Mouse (Mus musculus) CD4-positive, CD25-positive, alpha-beta regulatory T cell, adult 4 months (primary cell): ENCODE results near the gene Prr15l. TPM values are rescaled to one million over a fixed set of nuclear protein-coding genes. Genes with fewer than 3 reads are reported as not detected.

Experiments
- ATAC-seq: one replicate; pipeline ENCODE4 v1.8.0; 2017
- polyA plus RNA-seq, 2 experiments: library from polyadenylated mRNA; unstranded; fragments of 100-300 nt; shearing (Covaris generic); gene quantifications; one replicate each; pipeline ENCODE4 v1.2.1; 2017

Gene Prr15l
- polyA plus RNA-seq, 2 experiments from 2014 or later = 0.48 to 1.5 TPM

DNA sequence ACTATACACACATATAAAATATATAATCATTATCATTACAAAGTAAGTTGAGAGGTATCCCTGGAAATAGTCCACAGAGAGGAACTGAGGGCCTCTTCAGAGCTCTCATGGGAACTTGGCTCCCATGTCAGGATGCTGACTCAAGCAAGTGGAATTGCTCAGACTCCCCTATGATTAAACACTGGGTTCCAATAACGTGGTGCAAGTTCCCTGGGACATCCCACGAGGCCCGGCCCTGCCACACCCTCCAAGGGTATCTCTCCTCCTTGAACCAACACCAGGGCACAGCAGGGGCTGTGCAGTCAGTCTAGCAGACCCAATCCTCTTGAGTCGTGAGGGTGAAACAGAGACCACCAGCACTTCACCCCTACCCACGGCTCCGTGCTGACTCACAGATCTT is 8.9 kb upstream of the Prr15l start:
- ATAC-seq = no peak

DNA sequence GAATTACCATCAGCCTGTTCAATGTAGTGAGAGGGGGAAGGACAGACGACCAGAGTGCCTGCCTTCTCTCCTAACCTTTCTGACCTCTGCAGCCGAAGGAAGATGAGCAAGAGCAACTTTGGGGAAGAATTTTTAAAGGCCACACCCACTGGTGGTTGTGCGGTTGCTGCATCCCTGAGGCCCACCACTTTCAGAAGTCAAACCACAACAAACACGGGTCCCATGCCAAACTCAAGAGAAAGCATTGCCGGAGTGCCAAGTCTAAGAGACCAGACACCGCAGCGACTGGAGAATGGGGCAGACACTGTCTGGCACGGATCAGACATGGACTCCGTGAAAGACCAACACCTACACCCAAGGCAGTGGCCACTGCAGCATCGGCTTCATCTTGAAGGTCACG is 3.0 kb upstream of the Prr15l start:
- ATAC-seq = no peak

DNA sequence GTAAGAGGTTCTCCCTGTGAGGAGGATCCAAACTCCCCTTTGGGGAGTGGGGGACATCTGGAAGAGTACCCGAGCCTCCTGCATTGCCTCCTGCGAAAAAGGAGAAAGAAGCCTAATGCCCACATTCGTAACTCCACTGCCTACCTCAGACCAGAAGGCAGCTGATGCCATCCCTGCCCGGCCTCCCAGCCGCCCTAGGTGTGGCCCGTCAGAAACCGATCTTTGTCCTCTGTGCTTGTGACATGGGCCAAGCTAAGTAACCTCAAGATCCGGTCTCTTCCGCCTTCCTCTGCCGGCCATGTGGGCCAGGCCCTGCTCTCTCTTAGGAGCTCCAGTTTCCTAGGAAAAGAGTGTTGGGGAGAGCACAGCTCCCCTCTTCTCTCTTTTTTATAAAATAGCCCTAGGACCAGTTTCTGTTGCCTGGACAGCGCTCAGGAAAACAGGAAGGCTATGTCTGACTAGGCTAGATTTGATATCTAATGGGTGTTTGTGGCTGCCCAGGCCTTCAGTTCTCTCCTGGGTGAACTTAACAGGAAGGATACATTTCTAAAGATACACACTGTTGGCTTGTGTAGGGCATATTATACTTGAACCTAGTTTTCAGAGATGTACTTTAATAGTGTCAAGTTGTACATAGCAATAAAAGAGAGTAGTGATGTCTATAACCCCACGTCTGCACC is 2.3 kb upstream of the Prr15l start:
- no peak for ATAC-seq

DNA sequence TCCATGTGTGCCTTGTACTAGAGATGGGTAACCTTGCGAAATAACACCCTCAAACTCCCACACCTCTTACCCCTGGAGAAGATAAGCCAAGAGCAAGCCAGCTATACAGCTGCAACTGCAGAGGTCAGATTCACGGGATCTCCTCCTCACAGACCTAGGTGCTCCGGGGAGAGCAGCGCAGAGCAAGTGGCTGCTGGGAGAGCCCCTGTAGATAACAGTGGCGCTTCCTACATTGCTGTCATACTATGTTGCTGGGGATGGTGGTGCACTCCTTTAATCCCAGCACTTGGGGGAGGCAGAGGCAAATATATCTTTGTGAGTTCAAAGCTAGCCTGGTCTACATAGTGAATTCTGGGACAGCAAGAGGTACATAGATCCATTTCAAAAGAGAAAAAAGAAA is 1.3 kb upstream of the Prr15l start:
- ATAC-seq = no peak

DNA sequence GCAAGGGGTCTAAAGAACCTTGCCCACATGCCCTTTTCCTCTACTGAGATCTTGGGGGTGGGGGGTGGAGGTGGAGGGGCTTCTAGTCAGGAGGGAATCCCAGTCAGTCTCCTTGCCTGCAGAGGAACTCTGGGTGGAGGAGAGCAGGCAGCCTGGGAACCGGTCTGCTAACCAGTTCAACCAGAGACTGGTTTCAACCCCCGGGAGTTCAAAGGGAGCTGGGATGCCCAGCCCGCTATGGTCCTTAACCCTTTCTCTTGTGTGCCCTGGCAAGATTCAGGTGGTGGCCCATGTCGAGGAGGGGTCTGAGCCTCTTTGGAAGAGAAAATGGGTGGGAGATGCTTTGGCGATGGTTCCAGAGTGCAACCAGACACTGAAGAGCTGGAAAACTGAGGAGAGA is 787 bp downstream of the Prr15l start:
- no peak for ATAC-seq

DNA sequence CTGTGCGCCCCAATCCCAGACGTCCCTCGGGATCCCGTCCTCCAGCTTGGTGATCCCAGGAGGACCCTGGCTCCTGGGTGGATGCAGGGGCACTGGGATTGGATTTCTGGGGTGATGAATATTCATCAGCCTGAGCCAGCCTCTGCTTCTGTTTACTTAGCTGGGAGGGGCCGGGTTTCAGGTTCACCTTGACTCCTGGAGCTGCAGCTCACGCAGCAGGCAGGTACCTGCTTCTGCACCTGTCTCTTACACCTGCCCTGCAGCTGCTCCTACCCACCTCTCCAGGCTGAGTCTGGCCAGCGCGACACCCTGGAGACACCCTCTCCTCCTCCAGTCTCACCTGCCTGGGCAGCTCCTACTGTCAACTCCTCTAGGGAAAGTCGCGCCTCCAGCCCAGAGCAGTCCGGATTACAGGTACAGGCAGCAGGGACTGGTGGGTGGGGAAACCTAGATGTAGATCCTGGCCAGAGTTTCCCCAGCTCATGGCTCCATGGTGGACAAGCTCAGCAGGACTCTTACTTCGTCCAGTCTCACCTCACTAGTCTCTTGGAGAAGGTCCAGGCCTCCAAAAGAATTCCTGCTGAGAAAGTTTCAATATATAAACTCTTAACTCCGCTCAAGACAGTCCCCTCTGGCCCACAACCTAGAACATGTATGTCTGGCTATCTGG is 1.3 kb downstream of the Prr15l start:
- ATAC-seq = no peak

- ATAC-seq = no peak
Observed at GRCm38 (mm10) chr11:96929766-96930331, 1.9 kb downstream of the Prr15l start.

DNA sequence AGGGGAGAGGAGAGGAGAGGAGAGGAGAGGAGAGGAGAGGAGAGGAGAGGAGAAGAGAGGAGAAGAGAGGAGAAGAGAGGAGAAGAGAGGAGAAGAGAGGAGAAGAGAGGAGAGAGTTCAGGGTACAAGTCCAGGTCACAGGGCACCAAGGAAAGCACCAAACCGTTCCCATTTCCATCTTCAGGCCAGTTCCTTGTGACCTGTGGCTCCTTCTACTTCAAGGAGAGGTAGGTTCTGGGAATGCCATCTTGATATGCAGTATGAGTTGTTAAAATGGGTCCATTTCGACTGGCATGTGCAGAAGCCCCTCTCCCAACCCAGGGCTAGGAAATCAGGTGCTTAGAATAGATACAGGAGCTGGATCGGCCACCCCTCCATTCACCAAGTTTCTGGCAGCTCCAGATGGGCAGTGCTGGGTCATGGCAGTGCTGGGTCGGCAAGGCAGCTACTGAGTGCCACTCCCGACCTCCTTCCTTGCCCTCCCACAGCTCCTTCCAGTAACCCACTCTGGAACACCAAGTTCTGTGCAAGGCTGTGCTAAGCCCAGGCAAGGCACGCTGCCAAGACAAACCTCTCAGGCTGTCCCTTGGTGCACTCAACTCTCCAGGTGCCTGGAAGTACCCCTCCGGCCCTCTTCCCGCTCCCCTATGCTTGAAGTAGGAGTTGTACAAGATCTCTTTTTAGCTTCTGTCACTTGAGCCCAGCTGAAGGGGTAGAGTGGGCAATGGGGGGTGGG is 3.6 kb downstream of the Prr15l start:
- ATAC-seq = no peak

GRCm38 (mm10) chr11:96933562-96934276 is 5.8 kb downstream of the Prr15l start:
- no peak for ATAC-seq

GRCm38 (mm10) chr11:96934921-96935356 is 7.0 kb downstream of the Prr15l start:
- peak; percentile 74 for ATAC-seq

GRCm38 (mm10) chr11:96935872-96936650 is 8.2 kb downstream of the Prr15l start:
- ATAC-seq = no peak

- no peak for ATAC-seq
Observed at GRCm38 (mm10) chr11:96937549-96938425, 9.9 kb downstream of the Prr15l start.

DNA sequence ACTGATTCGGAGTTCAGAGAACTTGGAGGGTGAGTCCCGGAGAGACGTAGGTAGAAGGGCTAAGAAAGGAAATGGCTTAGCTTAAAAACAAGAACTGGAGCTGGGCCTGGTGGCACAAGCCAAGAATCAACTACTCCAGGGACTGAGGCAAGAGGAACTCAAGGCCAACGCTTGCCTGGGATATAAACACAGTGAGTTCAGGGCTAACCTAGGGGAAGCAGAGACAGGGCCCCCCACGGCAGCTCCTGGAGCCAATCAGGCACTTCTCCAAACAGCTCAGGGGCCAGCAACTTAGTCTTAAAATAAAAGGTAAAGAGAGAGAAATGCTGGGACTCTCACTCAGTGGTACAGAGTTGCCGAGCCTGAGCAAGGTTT is 10.5 kb downstream of the Prr15l start:
- no peak for ATAC-seq

DNA sequence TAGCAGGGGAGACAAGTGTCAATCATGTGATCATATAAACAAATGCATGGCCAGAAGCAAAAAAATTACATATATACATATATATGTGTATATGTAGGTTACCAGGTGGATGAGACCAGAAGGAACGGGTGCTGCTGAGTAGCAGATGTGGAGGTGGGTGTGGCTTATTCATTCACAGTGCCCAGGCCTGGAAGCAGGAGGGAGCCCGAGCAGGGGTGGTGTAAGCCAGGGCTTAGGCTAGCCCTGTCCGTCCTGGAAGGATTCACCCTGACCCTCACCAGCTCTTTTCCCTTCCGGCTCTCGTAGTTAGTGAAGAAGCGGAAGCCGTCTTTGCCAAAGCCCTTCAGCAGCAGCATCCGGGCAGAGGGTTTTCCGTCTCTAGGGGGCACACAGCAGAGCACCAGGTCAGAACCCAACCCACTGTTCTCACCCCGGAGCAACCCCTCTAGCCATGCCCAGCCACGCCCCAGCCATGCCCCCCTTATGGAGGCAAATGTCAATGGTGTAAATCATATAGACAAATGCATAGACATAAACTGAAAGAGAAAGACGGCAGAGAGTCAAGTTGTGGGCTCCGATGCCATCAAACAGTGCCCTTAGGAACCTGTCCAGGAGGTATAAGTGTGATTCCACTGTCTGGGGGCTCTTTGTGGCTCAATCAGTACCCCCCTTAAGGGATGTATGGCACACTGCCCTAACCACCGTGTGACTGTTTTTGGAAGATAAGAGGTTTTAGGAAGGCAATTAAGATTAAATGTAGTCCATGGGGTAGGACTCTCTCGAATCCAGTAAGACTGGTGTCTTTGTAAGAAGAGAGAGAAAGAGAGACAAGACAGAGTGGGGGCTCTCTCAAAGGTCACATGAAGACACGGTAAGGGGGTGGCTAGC is 12.9 kb downstream of the Prr15l start:
- no peak for ATAC-seq

DNA sequence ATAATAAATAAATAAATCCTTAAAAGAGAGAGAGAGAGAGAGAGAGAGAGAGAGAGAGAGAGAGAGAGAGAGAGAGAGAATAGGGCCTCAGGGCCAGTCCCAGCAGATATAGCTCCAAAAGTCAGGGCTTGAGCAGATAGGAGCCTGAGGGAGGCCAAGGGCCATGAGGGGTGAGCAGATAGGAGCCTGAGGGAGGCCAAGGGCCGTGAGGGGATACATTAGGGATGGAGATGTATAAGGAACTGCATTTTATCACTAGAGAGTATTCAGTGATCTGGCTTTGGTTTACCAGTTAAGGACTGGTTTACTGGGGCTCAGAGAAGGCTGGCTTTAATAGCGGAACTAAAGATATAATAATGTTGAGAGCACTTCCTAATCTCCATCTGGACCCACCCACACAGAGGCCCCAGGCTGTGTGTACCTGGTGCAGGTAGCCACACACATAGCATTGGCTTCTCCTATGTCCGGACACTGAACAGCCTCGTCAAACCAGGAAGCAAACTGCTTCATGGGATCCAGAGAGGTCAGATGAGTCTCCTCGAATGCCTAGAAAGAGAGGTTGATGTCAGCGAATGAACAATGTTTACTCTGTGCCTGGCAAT is 14.2 kb downstream of the Prr15l start:
- ATAC-seq = no peak

DNA sequence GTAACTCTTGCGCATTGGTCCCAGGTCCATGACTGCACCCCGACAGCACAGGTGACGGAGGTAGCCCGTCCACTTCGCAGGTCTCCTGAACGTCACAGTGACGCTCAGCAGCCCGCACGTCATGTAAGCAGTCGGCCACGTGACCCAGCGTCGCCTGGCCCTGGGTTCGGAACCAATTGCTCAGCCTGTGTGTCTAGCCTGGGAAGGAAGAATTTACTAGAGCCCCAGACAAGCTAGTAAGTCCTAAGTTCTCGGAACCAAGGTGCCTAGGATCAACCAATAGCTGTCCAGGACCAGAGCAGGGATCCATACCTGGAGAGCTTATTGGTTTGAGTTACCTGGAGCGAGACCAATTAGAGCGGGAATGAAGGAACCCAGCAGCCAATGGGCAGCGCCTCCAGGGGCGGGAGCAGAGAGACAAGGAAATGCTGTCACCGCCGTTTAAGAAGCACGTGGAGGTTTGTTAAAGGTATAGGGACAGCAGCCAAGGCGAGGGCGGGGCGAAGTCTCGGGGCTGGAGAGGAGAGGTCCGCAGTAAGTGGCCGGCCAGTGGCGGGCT is 15.9 kb downstream of the Prr15l start, which contains the start of gene Pnpo:
TSS of gene Pnpo (minus strand) at position 241 of the 559 bp plus-strand sequence.
- peak; percentile 97 for ATAC-seq

DNA sequence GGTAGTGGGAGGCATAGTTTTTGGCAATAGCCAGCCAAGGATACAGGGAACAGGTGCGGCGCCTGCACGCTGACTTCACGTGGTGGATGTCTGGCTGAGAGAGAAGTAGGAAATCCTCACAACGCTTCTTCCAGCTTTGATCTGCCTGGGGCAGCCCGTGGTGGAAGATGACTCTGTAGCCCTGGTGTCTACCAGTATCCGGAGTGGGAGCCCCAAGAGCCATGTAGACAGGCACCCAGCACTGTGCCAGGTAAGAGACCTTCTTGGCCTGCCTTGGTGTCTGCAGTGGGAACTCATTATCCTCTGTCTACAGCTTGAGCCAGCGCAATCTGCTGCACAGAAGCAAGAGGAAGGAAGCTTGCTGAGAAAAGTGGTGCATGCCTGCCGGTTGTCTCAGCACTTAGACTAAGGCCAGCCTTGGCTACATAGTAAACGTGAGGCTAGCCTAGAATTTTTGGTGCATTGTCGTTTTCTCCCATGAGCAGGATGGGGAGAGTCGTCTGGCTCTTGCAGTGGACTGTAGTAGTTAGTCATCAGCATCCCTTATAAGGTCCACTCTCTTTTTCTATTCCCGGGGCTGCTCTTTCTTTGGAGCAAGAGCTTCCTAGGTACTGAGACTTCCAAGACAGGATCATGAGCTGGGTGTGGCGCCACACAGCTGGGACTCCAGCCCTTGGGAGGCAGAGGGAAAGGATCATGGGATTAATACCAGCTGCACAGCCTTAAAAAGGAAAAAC is 17.1 kb downstream of the Prr15l start:
- peak; percentile 16 for ATAC-seq

DNA sequence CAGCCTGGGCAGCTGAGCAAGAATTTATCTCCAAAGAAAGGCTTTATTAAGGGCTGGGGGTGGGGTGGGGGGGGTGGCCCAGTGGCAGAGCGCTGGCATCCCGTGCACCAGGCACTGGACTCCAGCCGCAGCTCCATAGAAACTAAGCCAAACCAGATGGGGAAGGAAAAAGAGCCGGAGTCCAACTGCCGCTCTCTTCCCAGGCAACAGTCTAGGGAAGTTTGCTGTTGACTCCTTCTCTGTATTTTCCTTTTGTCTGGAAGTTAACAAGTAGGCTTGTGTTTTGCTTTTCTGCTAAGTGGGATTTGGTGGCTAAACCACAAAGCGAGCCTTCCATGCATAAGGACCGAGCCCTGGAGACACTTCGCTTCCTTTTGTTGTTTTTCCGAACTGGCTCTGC is 18.6 kb downstream of the Prr15l start:
- no peak for ATAC-seq
